Mouse (Mus musculus) kidney, postnatal 0 days (tissue): ENCODE results near the gene Pou6f1. TPM values are rescaled to one million over a fixed set of nuclear protein-coding genes. Genes with fewer than 3 reads are reported as not detected.

Source experiments
- ATAC-seq: fragments of 200-750 bp; cut with Nextera tagmentation; replicated peaks from 2 replicates; pipeline ENCODE4 v1.8.0; 2017; ENCODE audit warnings: low read depth, moderate number of reproducible peaks, moderate TSS enrichment, moderate library complexity; ENCODE audit not compliant: low FRiP score
- DNase-seq: peaks from one replicate; pipeline ENCODE4 v3.0.0-alpha.2; 2016; ENCODE audit warnings: low spot score
- H3K27ac ChIP-seq: fragments of 300-500 bp; sonication (generic); 2 replicates; pipeline ENCODE4 v1.5.1; 2014; ENCODE audit warnings: mild to moderate bottlenecking
- H3K27me3 ChIP-seq: fragments of 300-500 bp; sonication (generic); 2 replicates; pipeline ENCODE4 v1.6.1; 2014; ENCODE audit warnings: low read length, mixed read lengths; ENCODE audit not compliant: insufficient read depth
- H3K36me3 ChIP-seq: fragments of 300-500 bp; sonication (generic); 2 replicates; pipeline ENCODE4 v1.6.1; 2014; ENCODE audit warnings: low read length, mixed read lengths; ENCODE audit not compliant: insufficient read depth
- H3K4me1 ChIP-seq: fragments of 300-500 bp; sonication (generic); replicated peaks from 2 replicates; pipeline ENCODE4 v1.6.1; 2014; ENCODE audit warnings: antibody characterized with exemption, low read length, mixed read lengths; ENCODE audit not compliant: insufficient read depth
- H3K4me2 ChIP-seq: fragments of 300-500 bp; sonication (generic); 2 replicates; pipeline ENCODE4 v1.6.1; 2014; ENCODE audit warnings: mild to moderate bottlenecking, low read length, moderate library complexity, mixed read lengths
- H3K4me3 ChIP-seq: fragments of 300-500 bp; sonication (generic); replicated peaks from 2 replicates; pipeline ENCODE4 v1.5.1; 2014; ENCODE audit warnings: low read depth, low read length
- H3K9ac ChIP-seq: fragments of 300-500 bp; sonication (generic); 2 replicates; pipeline ENCODE4 v1.6.1; 2014; ENCODE audit warnings: low read depth, low read length
- H3K9me3 ChIP-seq: fragments of 300-500 bp; sonication (generic); replicated peaks from 2 replicates; pipeline ENCODE4 v1.6.1; 2016; ENCODE audit warnings: low read length, inconsistent platforms, mixed read lengths
- CTCF ChIP-seq: IDR thresholded peaks from 2 replicates; pipeline ENCODE4 v1.5.1; 2016; ENCODE audit warnings: antibody characterized with exemption, low read depth, mild to moderate bottlenecking, moderate library complexity
- WGBS: fragments of 180-500 bp; shearing (Covaris S2); extraction: QIAGEN DNeasy Blood & Tissue Kit; methylation state at CpG from one replicate; pipeline ENCODE4 v1.1.7; 2014; 5-methylcytosine and 5-hydroxymethylcytosine counted together
- polyA plus RNA-seq: library from polyadenylated mRNA; unstranded; fragments of >200 nt; fragmentation: Nextera tagmentation; extraction: Ambion mirVana; gene quantifications from 2 replicates; pipeline ENCODE4 v1.2.1, GENCODE M21; 2015

Pou6f1 gene
- polyA plus RNA-seq, 1 experiment from 2014 or later, result 9.7 TPM

DNA sequence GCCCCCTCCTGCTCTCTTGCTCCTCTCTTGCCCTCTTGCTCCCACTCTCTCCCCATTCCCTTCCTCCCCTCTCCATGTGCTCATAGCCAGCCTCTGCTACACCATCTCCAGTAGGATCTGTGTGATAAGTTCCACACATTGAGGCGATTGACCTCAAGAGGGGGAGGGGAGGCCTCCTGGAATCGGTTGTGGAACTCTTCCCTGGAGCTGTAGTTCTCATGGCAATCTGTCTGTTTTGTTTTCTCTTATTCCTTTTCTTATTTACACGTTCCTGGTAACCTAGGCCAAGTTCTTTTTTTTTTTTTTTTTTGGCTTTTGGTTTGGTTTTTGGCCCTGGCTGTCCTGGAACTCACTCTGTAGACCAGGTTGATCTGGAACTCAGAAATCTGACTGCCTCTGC lies 1.9 kb upstream of the Pou6f1 start:
- no peaks in the 10 kb centered on the region for H3K9me3 ChIP-seq
- H3K4me1 ChIP-seq, result peaks cover 17% of the 10 kb centered on the region; the same call in 1 of the 2 replicates
- no peaks in the 10 kb centered on the region for H3K27me3 ChIP-seq
- no peak overlapping the region for H3K4me3 ChIP-seq
- DNase-seq, result no peak
- TF ChIP-seq CTCF, result no peak
- H3K27ac ChIP-seq, result peak overlapping the region; percentile 44; the same call in 1 of the 2 replicates
- ATAC-seq, result no peak
- WGBS, result 38% methylated on average over 3 of the region's 3 CpGs
- H3K36me3 ChIP-seq, result no peaks in the 10 kb centered on the region
- no peak overlapping the region for H3K9ac ChIP-seq
- H3K4me2 ChIP-seq, result no peak overlapping the region

DNA sequence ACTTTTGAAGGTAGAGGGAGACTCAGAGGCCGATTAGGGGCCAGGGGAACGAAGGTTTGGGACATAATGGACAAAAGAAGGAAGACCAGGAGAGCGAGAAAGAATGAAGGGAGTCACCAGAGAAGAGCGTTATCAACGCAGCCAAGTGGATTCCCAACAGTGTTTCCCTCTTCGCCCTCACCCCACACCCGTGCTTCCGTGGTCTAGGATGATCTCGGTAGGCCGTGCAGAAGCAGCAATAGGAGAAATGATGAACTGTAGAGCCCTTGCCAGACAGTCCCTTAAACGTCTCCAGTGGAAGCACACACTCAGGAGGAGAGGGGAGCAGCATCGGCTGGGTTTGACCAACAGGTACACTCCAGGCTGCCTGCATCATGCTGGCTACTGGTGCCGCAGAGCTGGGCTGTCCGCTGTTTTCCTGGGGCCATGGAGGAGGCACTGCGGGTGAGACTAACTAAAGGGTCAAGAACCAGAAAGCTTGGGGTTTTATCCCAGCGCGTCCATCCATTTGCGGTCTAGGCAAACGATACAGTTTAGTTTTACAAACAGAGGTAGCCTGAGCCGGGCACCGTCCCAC lies 1.0 kb upstream of the Pou6f1 start:
- Histone ChIP-seq H3K27ac (peak overlapping the region; percentile 93), H3K9ac (peak overlapping the region; percentile 92; the same call in 1 of the 2 replicates)
- DNase-seq, result no peak

DNA sequence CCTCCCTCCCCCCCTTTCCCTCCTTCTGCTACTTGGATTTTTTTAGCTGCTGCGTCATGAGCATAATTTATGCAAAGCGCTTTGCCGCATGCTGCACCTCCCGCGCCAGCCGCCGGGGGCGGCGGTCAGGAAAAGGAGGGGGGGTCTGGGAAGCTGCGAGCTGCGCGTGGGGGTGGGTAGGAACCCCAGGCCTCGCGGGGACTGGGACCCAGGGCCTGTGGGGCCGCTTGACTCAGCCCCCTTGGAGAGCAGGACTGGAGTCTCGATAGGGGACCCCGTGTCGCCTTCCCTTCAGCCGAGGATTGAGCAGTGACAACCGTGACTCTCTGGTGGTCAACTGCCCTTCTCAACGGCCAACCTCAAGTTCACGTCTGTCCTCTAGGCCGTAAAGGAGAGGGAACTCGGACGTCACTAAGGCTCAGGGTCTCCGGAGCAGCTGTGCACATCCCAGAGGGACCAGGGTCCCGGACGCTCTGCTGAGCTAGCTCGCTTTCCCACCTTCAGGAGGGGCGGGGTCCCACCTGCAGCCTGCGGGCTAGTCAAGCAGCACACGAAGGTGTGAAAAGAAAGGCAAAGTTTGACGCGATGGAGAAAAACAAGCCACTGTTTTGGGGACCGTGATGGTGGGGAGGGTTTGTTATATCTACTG lies 387 bp upstream of the Pou6f1 start:
- Histone ChIP-seq H3K4me3 (peak overlapping the region; percentile 96), H3K4me2 (peak overlapping the region; percentile 89), H3K9me3 (no peaks in the 10 kb centered on the region), H3K9ac (peak overlapping the region; percentile 92), H3K36me3 (no peaks in the 10 kb centered on the region), H3K4me1 (peaks cover 17% of the 10 kb centered on the region; the same call in 1 of the 2 replicates), H3K27me3 (no peaks in the 10 kb centered on the region), H3K27ac (peak overlapping the region; percentile 93)
- TF ChIP-seq CTCF, result peak; percentile 60
- peak; percentile 88 for DNase-seq
- ATAC-seq, result peak; percentile 71
- under 1% methylated on average over 34 of the region's 35 CpGs for WGBS

More for the DNA sequence above, 1.0 kb upstream of the Pou6f1 start:
- Histone ChIP-seq H3K36me3 (no peaks in the 10 kb centered on the region), H3K4me3 (peak overlapping the region; percentile 96), H3K4me1 (peaks cover 17% of the 10 kb centered on the region; the same call in 1 of the 2 replicates), H3K9me3 (no peaks in the 10 kb centered on the region), H3K4me2 (peak overlapping the region; percentile 89), H3K27me3 (no peaks in the 10 kb centered on the region)
- TF ChIP-seq CTCF, result no peak
- 26% methylated on average over 21 of the region's 21 CpGs for WGBS
- no peak for ATAC-seq

DNA sequence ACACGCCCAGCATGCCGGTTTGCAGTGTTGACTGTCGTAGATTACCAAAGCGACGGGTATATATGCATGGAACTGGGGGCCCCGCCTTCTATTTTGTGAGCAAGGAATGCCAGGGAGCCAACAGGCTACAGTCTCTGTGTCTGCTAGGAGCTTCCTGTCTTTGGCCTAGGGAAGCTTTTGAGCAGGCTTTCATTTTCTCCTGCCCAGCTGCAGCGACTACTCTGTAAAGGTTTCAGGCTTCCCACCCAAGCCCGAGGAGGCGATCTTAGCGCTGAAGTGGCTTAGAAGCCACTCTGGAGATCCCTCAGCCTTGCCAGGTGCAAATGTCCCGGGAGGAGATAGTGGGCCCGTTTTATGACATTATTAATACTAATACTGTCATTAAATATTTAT lies 905 bp downstream of the Pou6f1 start:
- H3K9ac ChIP-seq, result peak overlapping the region; percentile 92
- no peaks in the 10 kb centered on the region for H3K27me3 ChIP-seq
- no peaks in the 10 kb centered on the region for H3K9me3 ChIP-seq
- peak overlapping the region; percentile 93 for H3K27ac ChIP-seq
- H3K4me3 ChIP-seq, result peak overlapping the region; percentile 96
- DNase-seq, result peak; percentile 73
- H3K36me3 ChIP-seq, result no peaks in the 10 kb centered on the region
- no peak for ATAC-seq
- H3K4me1 ChIP-seq, result peaks cover 14% of the 10 kb centered on the region; the same call in 1 of the 2 replicates
- WGBS, result 2% methylated on average over 12 of the region's 12 CpGs
- TF ChIP-seq CTCF, result no peak
- peak overlapping the region; percentile 89 for H3K4me2 ChIP-seq

DNA sequence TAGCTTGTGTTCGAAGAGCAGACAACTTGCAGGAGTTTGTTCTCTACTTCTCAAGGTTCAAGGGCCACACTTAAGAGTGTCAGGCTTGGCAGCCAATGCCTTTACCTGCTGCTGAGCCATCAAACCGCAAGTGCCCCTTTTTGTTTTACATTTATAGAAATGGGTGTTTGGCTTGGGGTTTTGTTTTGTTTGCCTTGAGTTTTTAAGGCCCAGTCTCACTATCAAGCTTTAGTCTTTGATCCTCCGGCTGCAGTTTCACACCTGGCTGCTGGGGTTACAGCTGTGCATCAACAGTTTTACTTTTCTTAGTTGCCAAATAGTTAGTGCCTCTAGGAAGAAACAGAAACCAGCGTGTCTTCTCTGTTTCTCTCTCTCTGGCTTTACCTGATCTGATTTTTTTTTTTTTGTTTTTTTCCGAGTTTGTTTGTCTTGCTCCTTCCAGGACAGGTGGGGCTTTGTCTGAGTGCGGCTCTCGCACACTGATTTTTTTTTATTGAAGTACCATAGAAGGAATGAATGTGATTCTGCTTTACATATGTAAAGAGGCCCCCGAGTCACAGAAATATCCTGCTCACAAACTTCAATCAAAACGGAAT lies 1.4 kb downstream of the Pou6f1 start:
- no peaks in the 10 kb centered on the region for H3K27me3 ChIP-seq
- H3K36me3 ChIP-seq, result no peaks in the 10 kb centered on the region
- WGBS, result 22% methylated on average over 9 of the region's 9 CpGs
- peaks cover 14% of the 10 kb centered on the region; the same call in 1 of the 2 replicates for H3K4me1 ChIP-seq
- DNase-seq (no peak), ATAC-seq (no peak)
- peak overlapping the region; percentile 89 for H3K4me2 ChIP-seq
- no peak for TF ChIP-seq CTCF
- H3K9me3 ChIP-seq, result no peaks in the 10 kb centered on the region
- H3K9ac ChIP-seq, result peak overlapping the region; percentile 92; the same call in 1 of the 2 replicates
- peak overlapping the region; percentile 96 for H3K4me3 ChIP-seq
- H3K27ac ChIP-seq, result peak overlapping the region; percentile 93

DNA sequence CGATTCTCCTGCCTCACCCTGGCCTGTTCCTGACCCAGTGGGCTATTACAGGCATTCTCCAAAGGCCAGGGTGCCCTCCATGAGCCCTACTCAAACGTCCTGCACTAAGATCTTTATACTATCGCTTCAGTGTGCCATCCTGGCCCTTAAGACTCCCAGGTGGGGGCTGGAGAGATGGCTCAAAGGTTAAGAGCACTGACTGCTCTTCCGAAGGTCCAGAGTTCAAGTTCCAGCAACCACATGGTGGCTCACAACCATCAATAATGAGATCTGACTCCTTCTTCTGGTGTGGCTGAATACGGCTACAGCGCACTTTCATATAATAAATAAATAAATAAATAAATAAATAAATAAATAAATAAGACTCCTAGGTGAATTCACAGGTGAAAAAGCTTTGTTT lies 7.0 kb downstream of the Pou6f1 start:
- no peak for DNase-seq
- ATAC-seq, result no peak
- 0 out of 2 replicates have a peak, but pooled peaks cover 2% of the 10 kb centered on the region for H3K36me3 ChIP-seq
- no peaks in the 10 kb centered on the region for H3K4me1 ChIP-seq
- no peak for TF ChIP-seq CTCF
- no peak overlapping the region for H3K27ac ChIP-seq
- H3K4me3 ChIP-seq, result no peak overlapping the region
- H3K27me3 ChIP-seq, result no peaks in the 10 kb centered on the region
- H3K9ac ChIP-seq, result no peak overlapping the region
- H3K9me3 ChIP-seq, result no peaks in the 10 kb centered on the region
- 73% methylated on average over 6 of the region's 6 CpGs for WGBS
- H3K4me2 ChIP-seq, result no peak overlapping the region
